Comparison of ENCODE assay signal across 22 mouse cellular contexts in genomic region chr3:57480640-57481039, GRCm38 (mm10). TPM values are rescaled to one million over a fixed set of nuclear protein-coding genes. Genes with fewer than 3 reads are reported as not detected.
DNase-seq lines count a peak whose midpoint lies in the region; ATAC-seq and TF ChIP-seq lines count a peak whose summit lies in the region.
"Had no signal": no experiment of that assay in that cellular context is flagged by ENCODE, and none has a peak within 500 bp of the region (broad histone marks: within the 10 kb centered on the region; RNA-seq: fewer than 3 reads in every experiment).

No protein-coding gene starts in this region.

- 60% methylated on average over 4 of the region's 4 CpGs for WGBS in lung, postnatal 0 days

- H3K4me2 ChIP-seq in lung, postnatal 0 days (replicated peaks; ENCODE audit: low read depth, low read length) = no peak overlapping the region
- H3K4me2 ChIP-seq: embryonic facial prominence, embryonic 12.5 days; forebrain, embryonic 15.5 days; hindbrain, embryonic 13.5 days; intestine, embryonic 15.5 days had no signal

- TF ChIP-seq EP300 in lung, postnatal 0 days (IDR thresholded peaks at IDR 0.05) = no peak

- peaks cover 11% of the 10 kb centered on the region; the same call in 1 of the 2 replicates for H3K4me1 ChIP-seq in lung, postnatal 0 days (ENCODE audit: insufficient read depth, low read depth, low read length)
- H3K4me1 ChIP-seq: embryonic facial prominence, embryonic 12.5 days; forebrain, embryonic 15.5 days; heart, embryonic 10.5 days; hindbrain, embryonic 13.5 days; intestine, embryonic 15.5 days had no signal

- ATAC-seq in lung, postnatal 0 days = 0 out of 2 replicates have a peak, but pooled peaks have one; percentile 30
- ATAC-seq: forebrain, embryonic 15.5 days; intestine, embryonic 15.5 days had no signal

- DNase-seq in frontal cortex, adult 2 months (ENCODE audit: extremely low spot score in 1 of 2, low spot score in 1 of 2) = peak; percentile 9 to 54
- no peak for DNase-seq in frontal cortex, postnatal 10 days (ENCODE audit: low spot score in 2 of 2)
- no peak for DNase-seq in lung, postnatal 0 days (ENCODE audit: low spot score)
- no peak for DNase-seq in lung, adult 18-20 months
- peak; percentile 73 for DNase-seq in brain, adult 2 months (ENCODE audit: low read depth, low spot score)
- peak; percentile 62 for DNase-seq in telencephalon, adult 2 months (ENCODE audit: low read depth, low spot score)
- DNase-seq in urinary bladder, adult 2 months (ENCODE audit: low spot score) = no peak
- DNase-seq: adrenal gland, adult 8-10 months; adrenal gland, postnatal 36 days; cerebellum, adult 11 months; cerebellum, adult 8-10 months; cerebellum, postnatal 14 days; embryo, embryonic 11 days; gastrocnemius, postnatal 36 days; heart, adult 18-20 months; heart, postnatal 10 days had no signal

- no peak overlapping the region for H3K9ac ChIP-seq in lung, postnatal 0 days (replicated peaks; ENCODE audit: low read depth)
- H3K9ac ChIP-seq: embryonic facial prominence, embryonic 12.5 days; forebrain, embryonic 15.5 days; hindbrain, embryonic 13.5 days; intestine, embryonic 15.5 days had no signal

- H3K4me3 ChIP-seq in lung, postnatal 0 days (ENCODE audit: low read depth, low read length) = no peak overlapping the region
- H3K4me3 ChIP-seq: embryonic facial prominence, embryonic 12.5 days; erythroblast, embryonic 14.5 days; forebrain, embryonic 15.5 days; heart, embryonic 10.5 days; hindbrain, embryonic 13.5 days; intestine, embryonic 15.5 days had no signal

- no peaks in the 10 kb centered on the region for H3K9me3 ChIP-seq in lung, postnatal 0 days (ENCODE audit: low read length)
- H3K9me3 ChIP-seq: embryonic facial prominence, embryonic 12.5 days; forebrain, embryonic 15.5 days; heart, embryonic 10.5 days; hindbrain, embryonic 13.5 days; intestine, embryonic 15.5 days had no signal

- TF ChIP-seq CTCF in lung, postnatal 0 days (IDR thresholded peaks at IDR 0.05) = 0 out of 2 replicates have a peak, but pooled peaks have one; percentile 12

- no peak overlapping the region for H3K27ac ChIP-seq in lung, postnatal 0 days (ENCODE audit: low read length)
- H3K27ac ChIP-seq: embryonic facial prominence, embryonic 12.5 days; forebrain, embryonic 15.5 days; heart, embryonic 10.5 days; hindbrain, embryonic 13.5 days; intestine, embryonic 15.5 days had no signal

- H3K27me3 ChIP-seq in lung, postnatal 0 days (replicated peaks; ENCODE audit: insufficient read depth, low read length) = no peaks in the 10 kb centered on the region
- H3K27me3 ChIP-seq: embryonic facial prominence, embryonic 12.5 days; forebrain, embryonic 15.5 days; hindbrain, embryonic 13.5 days; intestine, embryonic 15.5 days had no signal

- H3K36me3 ChIP-seq in lung, postnatal 0 days (ENCODE audit: insufficient read depth, low read length) = 0 out of 2 replicates have a peak, but pooled peaks cover 6% of the 10 kb centered on the region
- H3K36me3 ChIP-seq: forebrain, embryonic 15.5 days; hindbrain, embryonic 13.5 days; intestine, embryonic 15.5 days had no signal

RNA-seq across cellular contexts. Expression of gene Tm4sf4, which starts 55.5 kb away (rescaled TPM):
- polyA plus RNA-seq in frontal cortex, adult 2 months (2012; rRNA removed) = not detected in 2 replicates
- polyA plus RNA-seq in lung, postnatal 0 days (2015; fragmentation: Nextera tagmentation; extraction: Ambion mirVana) = 0.08 and 0.13 TPM in 2 replicates
- 0.17 and 0.27 TPM in 2 replicates for polyA plus RNA-seq in urinary bladder, adult 2 months (2012; rRNA removed)
- polyA plus RNA-seq: embryonic facial prominence, embryonic 12.5 days; erythroblast, embryonic 14.5 days had no signal

Comparison
In these comparisons a context has a peak if more than half of its experiments do, and no peak if none do; other contexts are left out.
1. DNase-seq: peak in frontal cortex, adult 2 months (2 of 2), brain, adult 2 months (single experiment) and telencephalon, adult 2 months (single experiment); none in frontal cortex, postnatal 10 days (0 of 2), lung, postnatal 0 days (single experiment), lung, adult 18-20 months (0 of 2) and urinary bladder, adult 2 months (single experiment).